Mouse (Mus musculus): ENCODE data around the gene Il9.

The Il9 gene
- long read RNA-seq, experiment 1, result 0 reads
- long read RNA-seq, experiment 2, result 0 reads

DNA sequence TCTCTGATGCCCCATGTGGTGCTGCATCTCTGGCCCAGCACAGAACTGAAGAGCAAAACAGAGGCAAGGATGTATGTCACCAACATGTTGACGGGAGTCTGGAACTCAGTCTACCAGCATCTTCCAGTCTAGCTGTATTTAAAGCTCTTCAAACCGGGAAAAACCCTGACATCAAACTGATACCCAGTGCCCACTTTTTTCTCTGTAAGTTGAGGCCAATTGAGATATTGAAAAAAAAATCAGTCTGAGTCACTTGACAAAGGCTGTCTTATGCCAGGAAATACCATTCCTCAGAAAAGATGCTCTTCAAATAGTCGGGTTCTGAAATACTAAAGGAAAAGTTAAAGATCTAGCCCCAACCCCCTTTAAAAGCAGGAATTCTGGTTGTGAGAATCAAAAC, at the start of gene Il9:
Gene Il9, minus strand, starts transcription at position 101 of the 400 bp plus-strand sequence.
- intact Hi-C loops (cut with DNase I), result no loop called here

DNA sequence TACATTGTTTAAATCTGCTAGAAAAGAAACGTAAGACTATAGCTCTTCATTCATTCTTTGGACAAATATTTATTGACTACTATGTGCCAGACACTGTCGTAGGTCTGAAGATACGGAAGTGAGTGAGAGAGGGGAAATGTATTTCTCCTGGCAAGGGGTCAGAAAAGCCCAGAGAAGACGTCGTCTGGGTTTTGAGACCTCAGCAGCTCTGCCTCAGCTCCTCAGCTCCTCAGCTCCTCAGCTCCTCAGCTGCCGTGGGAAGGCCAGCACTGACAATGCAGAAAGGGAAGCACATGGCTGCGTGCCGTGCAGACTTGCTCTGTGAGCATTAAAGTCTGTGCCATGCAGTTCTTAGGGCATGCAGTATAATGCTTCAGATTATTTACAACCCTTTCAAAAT, 47.6 kb upstream of the Il9 start:
- intact Hi-C loops (cut with DNase I), result no loop called here

DNA sequence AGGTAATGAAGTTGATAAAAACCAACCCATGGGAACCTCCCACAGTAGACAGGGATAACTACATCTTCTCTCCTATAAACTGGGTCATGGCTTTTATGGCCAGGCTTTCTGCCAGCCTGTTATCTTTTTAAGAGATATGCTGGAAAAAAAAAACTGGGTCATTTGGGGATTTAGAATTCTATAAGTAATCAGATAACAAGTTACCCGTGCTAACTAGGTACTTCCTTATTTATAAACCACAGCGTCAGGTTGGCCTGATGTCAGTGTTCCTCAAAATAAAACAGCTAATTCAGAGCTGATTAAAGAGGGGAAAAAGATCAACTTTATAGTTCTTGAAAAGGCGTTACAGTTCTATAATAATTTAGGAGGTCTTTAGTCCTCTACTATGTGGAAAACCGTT, 47.0 kb upstream of the Il9 start:
- intact Hi-C loops (cut with DNase I), result no loop called here

DNA sequence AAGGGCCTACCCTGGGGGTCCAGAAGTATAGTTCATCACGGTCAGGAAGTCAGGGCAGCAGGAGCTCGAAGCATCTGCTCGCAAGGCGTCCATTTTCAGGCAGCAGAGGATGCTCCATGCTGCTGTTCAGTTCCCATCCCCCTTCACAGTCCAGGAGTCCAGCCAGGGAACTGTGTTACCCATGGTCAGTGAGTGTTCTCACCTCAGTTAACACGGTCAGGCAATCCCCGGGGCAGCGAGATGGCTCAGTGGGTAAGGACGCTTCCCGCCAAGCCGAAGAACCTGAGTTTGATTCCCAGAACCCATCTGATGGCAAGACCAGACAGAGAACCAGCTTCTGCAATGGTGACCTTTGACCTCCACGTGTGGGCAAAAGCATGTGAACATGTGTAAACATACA, 46.2 kb upstream of the Il9 start:
- intact Hi-C loops (cut with DNase I), result no loop called here

DNA sequence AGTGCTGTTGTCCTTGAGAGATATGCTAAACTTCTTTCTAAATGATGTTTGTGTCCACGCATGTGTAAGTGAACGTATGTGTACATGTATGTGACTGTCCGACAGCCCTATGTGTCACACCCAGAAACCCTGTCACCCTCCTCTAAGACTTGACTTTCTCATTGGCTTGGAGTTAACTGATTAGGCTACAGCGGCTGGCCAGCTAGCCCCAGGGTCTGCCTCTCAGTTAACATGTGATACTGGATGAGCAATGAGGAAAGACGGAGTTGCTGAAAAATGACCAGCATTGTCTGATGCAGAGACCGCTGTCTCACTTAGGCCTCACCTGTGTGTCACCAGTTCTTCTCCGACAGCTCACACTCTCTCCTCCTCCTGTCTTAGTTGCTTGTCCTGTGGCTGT, 45.8 kb upstream of the Il9 start:
- intact Hi-C loops (cut with DNase I), result no loop called here

DNA sequence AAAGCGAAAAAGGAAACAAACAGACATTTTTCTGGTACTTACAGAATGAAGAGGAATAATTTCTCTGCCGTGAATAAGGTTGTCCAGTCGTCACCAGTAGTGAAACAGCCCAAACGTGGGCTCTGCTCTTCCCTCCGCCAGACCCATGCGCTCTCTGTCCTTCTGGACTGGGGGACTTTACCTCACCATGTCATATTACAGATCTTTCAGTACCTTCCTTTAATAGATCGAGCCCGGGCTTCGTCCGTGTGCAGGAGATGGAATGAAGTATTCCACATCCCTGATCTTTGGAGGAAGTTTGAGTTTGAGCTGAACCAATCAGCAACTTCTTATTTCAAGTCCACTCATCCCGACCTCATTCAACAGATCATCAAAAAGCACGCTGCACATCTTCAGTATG, 44.8 kb upstream of the Il9 start:
- intact Hi-C loops (cut with DNase I), result no loop called here

DNA sequence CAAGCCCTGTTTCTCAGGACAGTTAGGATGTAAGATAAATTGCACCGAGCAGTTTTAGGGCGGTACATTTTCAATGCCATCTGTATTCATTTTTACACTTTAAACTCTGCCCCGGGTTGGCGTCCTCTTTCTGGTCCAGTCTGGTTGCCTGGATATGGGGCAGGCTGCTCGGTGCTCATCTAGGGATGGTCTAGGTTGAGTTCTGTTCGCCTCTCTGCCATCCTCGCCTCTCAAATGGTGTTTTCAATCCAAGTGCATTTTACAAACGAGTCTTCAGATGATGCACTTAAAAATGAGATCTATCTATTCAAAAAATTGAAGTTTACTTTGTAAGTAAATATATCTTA, 40.7 kb upstream of the Il9 start:
- intact Hi-C loops (cut with DNase I), result no loop called here

DNA sequence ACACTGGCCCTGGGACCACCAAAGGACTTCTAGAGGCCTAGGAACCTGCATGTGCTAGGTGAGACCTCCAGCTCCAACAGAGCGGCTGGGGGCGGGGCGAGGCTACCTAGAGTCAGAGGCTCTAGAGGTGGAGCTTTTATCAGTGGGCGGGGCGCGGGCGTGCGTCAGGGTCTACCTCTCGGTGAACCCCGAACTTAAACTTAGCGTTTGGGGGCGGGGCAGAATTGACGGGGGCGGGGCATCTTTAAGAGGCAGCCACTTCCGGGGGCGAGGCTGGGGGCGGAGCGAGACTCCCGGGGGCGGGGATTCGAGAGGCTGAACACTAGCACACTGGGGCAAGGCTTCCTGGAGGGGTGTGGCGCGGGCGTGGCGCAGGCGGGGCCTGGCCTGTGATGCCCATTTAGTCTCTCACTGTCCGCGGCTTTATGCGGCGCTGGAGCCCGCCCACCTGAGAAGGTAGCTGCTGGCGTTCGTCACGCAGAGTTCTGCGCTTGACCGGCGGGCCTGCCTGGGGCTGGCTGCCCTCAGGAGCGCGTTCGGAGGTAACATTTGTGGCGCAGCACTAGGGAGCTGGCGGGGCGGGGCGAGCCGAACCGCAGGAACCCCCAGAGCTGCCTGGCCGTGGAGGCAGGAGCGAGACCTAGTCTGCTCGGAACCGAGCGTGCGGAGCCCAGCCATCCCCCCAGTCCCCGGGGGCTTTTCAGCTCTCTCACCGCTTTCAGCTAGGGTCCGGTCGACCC, 40.2 kb upstream of the Il9 start, which contains the start of gene Fbxl21:
Gene Fbxl21, plus strand, starts transcription at position 392 of the 740 bp plus-strand sequence.
- intact Hi-C loops (cut with DNase I), result no loop called here

DNA sequence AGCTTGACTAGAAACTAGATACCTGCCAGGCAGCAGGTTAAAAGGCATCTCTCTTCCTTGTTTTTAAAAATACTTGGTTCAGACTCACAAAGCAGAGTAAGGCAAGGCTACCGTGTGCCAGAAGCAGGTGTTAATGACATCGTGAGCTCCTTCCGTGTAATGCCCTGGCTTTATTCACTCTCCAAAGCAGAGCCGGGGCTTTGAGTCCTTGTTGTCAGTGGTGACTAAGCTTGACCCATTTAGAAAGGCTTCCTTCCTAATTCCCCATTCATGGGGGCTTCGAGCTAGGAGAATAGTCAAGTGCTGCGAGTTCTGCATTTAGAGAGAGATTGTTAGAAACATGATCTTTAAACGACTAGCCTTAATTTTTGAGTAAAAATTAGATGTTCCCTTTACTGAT, 34.8 kb upstream of the Il9 start:
- intact Hi-C loops (cut with DNase I), result no loop called here

DNA sequence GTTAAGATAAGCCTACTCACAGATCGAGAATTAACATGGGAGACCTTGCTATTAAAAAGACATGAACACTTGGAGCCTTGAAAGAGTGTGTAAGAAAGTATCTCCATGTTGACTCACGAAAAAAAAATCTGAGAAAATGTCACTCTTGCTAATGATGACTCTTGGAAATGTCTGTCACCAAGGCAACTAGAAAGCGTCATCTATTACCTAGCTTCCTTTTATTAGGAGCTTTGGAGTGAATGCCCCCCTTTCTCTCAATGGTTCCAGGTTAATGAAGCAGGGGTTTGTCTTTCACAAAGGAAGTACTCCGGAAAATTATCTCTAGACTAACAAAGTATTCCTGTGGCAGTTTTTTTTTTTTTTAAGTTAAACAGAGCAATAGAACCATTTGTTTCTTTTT, 34.3 kb upstream of the Il9 start:
- intact Hi-C loops (cut with DNase I), result no loop called here

DNA sequence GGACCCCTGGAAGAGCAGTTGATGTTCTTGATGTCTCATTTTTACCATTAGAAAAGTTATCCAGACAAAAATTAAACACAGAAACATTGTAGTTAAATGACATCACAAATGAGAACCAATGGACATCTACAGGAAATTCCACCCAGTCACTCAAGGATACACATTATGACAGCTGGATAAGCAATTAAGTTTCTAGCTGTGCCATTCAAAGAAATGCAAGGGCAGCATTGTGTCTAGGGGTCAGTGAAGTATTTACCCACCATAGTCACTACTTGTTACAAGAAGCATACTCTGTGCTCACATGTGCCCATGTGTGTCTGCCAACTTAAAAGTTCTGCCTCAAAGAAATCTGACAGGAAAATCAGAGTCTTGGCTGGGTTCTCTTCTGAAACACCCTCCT, 31.5 kb upstream of the Il9 start:
- intact Hi-C loops (cut with DNase I), result no loop called here

DNA sequence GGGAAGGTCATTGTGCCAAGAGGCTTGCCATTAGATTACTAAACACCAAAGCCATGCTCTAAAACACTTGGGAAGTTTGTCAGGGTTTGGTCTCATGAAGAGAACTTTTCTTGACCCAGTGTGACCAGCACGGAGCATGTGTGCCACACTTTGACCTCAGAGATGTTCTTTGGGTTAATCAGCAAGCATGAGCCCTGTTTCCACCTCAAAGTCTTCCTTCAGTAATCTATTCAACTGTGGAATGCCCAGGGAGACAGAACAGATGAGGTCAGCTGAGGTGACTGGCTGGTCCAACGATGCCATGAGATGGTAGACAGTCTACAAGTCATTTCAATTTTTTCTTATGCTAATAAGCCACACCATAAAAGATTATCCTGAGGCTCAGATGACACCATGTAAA, 27.8 kb upstream of the Il9 start:
- intact Hi-C loops (cut with DNase I), result no loop called here

DNA sequence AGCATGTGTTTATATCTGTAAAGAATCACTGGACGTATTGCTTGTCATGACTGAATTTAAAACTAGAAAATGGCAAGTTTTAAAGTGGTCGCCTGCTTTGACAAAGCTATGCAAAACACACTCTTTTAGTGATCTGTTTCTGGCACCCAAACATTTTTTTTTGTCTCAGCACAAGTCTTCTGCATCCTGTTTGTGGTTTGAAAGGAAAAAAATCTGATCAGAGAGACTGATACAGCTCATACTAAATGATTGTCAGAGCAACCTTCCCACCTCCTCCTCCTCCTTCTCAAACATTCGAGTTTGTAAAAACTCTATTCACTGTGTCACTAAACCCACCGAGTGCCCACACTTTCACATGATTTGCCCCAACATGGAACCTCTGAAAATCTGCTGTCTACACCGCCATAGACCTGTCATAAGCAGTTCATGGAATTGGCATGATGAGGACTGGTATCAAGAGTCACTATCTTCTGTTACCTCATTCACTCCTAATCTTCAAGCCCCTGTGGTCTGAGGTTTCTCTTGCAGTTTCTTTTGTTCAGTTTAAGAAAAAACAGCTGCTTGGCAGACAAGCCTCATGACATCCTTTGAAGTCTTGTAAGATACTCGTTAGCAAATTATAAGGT, 24.9 kb upstream of the Il9 start:
- intact Hi-C loops (cut with DNase I), result no loop called here

DNA sequence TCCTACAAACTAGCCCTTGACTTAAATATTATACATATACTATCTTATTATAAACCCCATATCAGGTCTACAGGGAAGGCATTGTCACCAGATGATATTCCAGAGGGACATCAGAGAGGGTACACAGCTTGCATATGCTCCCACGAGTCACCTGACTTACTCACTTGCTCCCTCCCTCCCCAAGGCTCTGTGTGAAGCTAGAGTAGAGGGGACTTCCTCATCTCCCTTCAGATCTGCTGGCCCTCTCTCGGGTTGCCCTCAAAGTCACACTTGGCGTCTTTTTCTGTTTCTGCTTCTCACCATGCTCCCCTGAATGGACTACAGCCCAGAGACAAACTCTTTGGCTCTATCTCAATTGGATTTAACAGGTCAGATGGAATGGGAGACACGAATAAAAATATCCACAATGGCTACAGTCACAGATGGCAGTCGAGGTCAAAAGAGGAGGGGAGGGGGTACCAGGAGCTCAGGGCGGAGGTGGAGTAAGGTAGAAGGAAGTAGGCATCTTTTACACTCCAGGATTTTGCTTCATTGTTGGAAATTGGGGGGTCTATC, 19.9 kb upstream of the Il9 start:
- intact Hi-C loops (cut with DNase I), result no loop called here

DNA sequence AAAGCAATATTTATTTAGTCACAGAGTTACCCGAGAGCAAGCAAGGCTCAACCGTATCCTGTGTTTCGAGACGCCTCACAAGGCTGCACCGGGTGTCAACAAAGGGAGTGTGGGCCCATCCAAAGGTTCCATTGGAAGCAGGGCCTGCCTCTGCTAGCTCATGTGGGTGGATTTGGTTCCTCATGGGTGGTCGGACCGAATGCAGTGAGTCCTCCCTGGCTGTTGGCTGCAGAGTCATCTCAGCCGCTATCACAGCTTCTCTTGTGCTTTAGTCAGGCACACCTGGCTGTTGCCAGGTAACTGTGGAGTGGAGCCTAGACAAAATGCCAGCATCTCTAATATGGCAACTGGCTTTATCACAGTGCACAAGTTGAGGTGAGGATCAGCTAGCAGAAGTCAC, 18.6 kb upstream of the Il9 start:
- intact Hi-C loops (cut with DNase I), result no loop called here

DNA sequence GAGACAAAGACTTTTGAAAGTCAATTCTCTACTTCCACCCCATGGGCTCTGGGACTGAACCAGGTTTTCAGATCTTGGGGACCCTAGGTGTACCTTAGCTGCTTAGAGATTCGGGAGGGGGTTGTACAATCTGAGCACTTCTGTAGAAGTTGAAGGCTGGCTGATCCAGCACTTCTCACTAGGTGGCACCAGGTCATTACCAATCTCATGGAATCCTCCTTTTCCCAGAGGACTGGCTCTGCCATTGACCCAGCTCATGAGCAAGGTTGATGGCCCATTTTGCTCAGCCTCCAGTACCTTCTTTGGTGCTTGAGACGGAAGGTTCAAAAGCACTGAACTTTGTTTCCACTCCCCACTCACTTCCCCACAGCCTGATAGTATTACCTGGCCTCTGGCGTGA, 18.1 kb upstream of the Il9 start:
- intact Hi-C loops (cut with DNase I), result no loop called here

DNA sequence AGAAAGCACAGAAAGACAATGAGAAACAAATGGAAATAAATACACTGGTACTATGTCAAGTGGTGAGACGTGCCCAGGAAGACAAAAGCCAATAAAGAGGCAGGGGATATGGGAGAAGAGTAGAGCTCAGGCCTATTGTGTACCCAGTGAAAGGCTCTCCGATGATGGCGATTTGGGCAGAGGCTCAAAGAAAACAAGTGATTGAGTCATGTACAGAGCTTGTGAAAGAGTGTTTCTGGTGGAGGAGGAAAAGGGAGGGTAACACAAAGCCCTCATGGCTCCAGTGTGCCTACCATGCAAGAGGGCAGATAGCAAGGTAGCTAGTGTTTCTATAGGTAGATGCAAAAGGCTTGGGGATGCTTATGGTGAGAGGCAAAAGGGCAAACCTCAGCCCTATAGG, 12.4 kb upstream of the Il9 start:
- intact Hi-C loops (cut with DNase I), result no loop called here

DNA sequence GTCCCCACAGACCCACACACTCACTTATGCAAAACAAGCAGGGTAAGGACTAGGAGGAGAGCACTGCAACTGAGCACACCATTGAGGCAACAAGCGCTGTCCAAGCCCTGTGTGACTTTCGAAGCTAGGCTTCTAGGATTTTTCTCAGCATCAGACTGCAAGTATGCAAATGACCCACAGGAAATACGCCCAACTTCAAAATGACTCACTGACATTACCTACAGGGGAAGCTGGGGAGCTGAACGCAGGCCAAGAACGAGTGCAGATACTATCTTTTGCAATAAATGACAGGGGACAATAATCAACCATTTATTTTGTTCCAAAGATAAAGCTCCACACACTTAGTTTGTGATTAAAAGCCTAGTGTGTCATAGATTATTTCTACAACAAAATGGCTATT, 6.0 kb upstream of the Il9 start:
- intact Hi-C loops (cut with DNase I), result no loop called here

DNA sequence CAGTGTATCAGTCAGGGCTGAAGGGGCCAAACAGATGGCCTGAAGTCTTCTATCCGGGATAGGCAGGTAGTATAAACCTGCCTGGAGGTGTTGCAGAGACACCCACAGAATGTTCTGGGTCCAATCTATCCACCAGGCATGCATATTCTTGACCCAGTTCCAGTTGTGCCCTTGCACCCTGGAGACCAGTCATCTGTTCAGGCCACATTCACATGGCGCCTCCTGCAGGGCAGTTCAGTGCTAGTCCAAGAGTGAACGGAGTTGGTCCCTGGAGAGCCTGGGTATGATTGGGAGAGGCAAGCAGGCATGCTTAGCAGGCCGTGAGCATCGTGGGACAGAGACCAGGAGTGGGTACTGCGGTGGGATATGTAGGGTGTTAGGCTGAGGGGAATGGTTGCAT, 4.0 kb downstream of the Il9 start:
- intact Hi-C loops (cut with DNase I), result loop anchor here (5.0 kb wide), 4 partner anchors 59 to 279 kb away; no protein-coding TSS in a partner anchor

DNA sequence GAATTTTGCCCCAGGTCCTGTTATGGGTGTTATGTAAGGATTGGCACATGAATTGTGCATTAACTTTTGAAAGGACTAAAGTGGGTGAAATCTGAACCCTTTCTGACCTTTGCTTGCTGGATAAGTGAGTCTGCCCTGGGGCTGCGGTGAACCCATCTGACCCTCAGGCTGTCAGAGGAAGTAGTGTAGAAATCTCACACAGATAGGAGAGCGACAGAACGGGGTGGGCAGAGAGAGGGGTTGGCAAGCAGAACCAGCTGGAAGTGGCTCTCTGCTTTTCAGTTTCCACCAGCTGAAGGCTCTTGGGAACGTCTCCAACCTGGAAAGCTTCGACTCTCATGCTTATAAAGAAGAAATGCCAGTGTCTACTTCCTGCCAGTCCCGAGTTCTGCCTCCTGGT, 4.8 kb downstream of the Il9 start:
- intact Hi-C loops (cut with DNase I), result loop anchor here (2.0 to 5.0 kb wide), 5 partner anchors 60 to 280 kb away; no protein-coding TSS in a partner anchor

DNA sequence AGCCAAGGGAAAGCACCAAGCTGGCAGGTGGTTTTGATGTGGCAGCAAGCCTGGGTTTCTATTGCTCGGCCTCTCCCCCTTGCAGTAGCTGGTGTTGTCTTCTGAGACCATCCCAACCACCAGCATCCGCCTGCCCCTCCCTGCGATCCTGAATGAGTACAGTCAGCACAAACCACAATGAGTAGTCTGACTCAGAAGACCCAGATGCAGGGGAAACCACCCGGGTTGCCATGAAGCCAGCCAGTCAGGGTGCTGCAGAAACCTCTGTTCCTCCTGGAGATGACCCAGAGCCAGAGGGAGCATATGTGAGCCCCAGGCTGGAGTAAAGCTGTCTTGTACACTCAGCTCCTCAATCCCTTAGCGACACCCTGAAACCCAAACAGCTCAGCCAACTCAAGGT, 5.3 kb downstream of the Il9 start:
- intact Hi-C loops (cut with DNase I), result loop anchor here (2.0 to 5.0 kb wide), 5 partner anchors 61 to 281 kb away; no protein-coding TSS in a partner anchor

DNA sequence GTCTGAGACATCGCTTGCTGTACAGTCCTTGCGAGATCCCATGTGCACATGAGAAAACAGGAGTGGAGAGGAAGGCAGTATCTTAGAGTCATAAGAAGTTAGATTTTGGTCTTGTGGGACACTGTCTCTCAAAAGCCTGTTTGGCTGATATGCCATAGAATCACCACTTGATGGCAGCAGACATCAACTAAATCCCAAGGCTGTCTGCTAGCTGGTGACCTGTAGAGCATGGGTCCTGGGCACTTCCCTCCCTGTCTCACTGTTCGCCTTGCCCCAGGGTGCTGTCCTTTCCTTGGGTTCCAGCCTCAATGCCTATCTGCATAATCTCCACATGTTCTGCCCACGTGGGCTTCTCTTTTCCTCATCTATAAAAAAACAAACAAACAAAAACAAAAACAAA, 6.7 kb downstream of the Il9 start:
- intact Hi-C loops (cut with DNase I), result loop anchor here (5.0 kb wide), 4 partner anchors 62 to 282 kb away; no protein-coding TSS in a partner anchor

DNA sequence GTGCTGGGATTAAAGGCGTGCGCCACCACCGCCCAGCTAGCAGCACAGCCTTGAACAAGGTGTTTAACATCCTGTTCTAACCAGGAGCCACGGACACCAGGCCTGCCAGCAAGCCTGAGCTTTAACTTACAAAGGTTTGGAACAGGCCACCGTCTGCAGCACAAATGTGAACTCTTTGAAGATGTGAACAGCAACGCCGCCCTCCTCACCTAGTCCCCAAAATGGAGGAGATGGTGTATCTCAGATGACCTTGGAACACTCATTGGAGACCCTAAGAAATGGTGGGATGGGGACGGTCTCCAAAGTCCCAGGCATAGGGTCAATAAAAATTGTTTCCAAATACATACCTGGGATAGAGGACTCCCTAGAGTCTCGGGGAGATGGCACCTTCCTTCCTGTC, 9.4 kb downstream of the Il9 start:
- intact Hi-C loops (cut with DNase I), result loop anchor here (5.0 kb wide), 1 partner anchor 790 kb away; no protein-coding TSS in a partner anchor
